Mouse (Mus musculus): ENCODE results near the gene Rhox6. TPM values are rescaled to one million over a fixed set of nuclear protein-coding genes. Genes with fewer than 3 reads are reported as not detected.
"Not testable (repeated sequence)": the region's sequence is repeated elsewhere in the genome, so short reads cannot be mapped to it uniquely, and the experiment has no call there.

Gene Rhox6
- polyA plus RNA-seq (2012; rRNA removed) = 0.09 TPM in 1 of 2 replicates, not detected in the other

DNA sequence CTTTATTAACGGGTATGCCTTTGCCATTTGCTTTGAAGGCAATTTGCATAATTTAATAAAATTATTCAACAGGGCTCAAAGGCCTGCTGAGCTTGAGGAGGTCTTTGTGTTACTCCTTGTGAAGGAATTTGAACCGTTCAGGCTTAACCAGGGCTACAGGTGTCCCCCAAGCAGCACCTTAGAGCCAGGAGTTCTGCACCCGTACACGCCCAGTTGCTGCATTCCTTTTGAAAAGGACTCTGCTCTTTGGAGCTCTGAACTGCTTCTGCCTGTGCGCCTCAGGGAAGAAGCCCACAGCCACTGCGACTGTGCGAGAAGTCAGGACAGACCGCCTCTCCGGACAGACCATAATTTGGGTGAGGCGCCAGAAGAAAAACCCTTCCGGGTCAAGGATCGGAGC lies at the start of gene Rhox6:
Rhox6 (plus strand) TSS at position 301 of the 400 bp plus-strand sequence.
- H3K4me3 ChIP-seq (ENCODE audit: insufficient read depth, low read length); H3K27ac ChIP-seq (ENCODE audit: insufficient read depth, low read length); H3K4me1 ChIP-seq (ENCODE audit: control insufficient read depth, insufficient read depth, low read length): not testable (repeated sequence)

DNA sequence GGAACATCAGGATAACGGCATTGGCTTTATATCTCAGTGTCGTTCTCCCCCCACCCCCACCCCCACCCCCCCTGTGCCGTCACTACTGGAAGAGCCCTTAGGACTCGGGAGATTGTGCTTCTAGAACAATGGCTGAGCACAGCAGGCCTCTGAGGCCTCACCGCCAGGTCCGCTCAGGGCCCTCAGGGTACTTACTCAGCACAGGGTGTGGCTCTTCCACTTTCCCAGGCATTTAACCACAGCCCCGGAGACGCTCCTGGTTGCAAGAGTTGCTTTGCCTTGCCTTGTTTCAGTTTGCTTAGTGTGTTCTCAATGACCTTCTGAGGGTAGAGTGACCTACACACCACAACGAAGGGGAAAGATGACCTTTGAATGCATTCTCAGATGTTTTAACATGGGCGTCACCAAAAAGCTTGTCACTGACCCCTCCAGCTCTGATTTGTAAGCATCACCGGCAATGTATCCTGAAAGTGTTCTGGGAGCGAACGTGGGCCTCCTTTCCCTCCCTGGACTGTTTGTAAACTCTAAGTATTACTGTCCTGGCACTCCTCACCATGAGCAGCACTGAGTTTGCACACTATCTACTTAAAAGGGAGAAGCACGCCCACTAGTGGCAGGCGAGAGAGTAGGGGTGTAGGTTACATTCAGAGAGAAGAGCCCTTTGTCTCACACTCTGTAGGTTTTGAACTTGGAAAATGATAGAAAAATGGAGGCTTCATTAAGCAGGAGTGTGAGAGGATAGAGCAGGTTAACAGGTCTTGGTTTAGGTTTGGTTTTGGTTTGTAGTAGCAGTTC lies 19.2 kb upstream of the Rhox6 start:
- no peak for TF ChIP-seq CTCF (IDR thresholded peaks at IDR 0.05; ENCODE audit: extremely low read depth, insufficient read depth, low read length)
- TF ChIP-seq POLR2A (IDR thresholded peaks at IDR 0.05; ENCODE audit: extremely low read depth, insufficient read depth, low read length) = no peak
- no peak overlapping the region for H3K4me3 ChIP-seq (ENCODE audit: insufficient read depth, low read length)
- no peak overlapping the region for H3K27ac ChIP-seq (ENCODE audit: insufficient read depth, low read length)
- H3K4me1 ChIP-seq (ENCODE audit: control insufficient read depth, insufficient read depth, low read length) = no peaks in the 10 kb centered on the region

DNA sequence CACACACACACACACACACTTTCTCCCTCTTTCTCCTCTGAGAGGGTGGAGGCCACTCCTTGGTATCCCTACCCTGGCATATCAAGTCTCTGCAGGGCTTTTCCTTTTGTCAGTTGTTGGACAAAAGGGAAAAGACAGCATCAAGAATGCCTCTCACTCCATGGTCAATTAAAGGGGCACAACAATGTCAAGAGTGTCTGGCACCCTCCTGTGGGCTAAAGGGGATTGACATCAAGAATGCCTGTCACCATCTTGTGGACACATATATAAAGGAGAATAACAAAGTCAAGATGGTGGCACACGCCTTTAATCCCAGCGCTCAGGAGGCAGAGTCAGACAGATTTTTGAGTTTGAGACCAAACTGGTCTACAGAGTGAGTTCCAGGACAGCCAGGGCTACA lies 17.3 kb upstream of the Rhox6 start:
- TF ChIP-seq POLR2A (IDR thresholded peaks at IDR 0.05; ENCODE audit: extremely low read depth, insufficient read depth, low read length) = no peak
- no peak for TF ChIP-seq CTCF (IDR thresholded peaks at IDR 0.05; ENCODE audit: extremely low read depth, insufficient read depth, low read length)
- H3K4me1 ChIP-seq (ENCODE audit: control insufficient read depth, insufficient read depth, low read length) = no peaks in the 10 kb centered on the region
- no peak overlapping the region for H3K4me3 ChIP-seq (ENCODE audit: insufficient read depth, low read length)
- no peak overlapping the region for H3K27ac ChIP-seq (ENCODE audit: insufficient read depth, low read length)

DNA sequence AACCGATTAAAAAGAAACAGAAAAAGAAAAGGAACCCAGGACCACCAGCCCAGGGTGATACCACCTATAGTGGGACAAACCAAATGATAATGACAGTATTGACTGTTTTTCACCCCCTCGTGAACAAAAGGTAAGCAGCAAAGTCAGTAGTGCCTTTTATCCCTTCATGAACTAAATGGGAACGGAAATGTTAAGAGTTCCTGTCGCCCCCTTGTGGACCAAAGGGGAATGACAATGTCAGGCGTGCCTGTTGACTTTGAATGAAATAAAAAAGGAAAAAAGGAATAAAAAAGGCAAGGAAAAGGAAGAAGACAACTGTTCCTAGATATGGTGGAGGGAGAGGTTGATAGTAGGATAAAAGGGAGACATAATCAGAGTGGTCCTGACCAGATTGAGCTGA lies 15.5 kb upstream of the Rhox6 start:
- no peak overlapping the region for H3K4me3 ChIP-seq (ENCODE audit: insufficient read depth, low read length)
- TF ChIP-seq CTCF (IDR thresholded peaks at IDR 0.05; ENCODE audit: extremely low read depth, insufficient read depth, low read length) (peak; percentile 32), POLR2A (IDR thresholded peaks at IDR 0.05; ENCODE audit: extremely low read depth, insufficient read depth, low read length) (no peak)
- no peak overlapping the region for H3K27ac ChIP-seq (ENCODE audit: insufficient read depth, low read length)
- no peaks in the 10 kb centered on the region for H3K4me1 ChIP-seq (ENCODE audit: control insufficient read depth, insufficient read depth, low read length)

DNA sequence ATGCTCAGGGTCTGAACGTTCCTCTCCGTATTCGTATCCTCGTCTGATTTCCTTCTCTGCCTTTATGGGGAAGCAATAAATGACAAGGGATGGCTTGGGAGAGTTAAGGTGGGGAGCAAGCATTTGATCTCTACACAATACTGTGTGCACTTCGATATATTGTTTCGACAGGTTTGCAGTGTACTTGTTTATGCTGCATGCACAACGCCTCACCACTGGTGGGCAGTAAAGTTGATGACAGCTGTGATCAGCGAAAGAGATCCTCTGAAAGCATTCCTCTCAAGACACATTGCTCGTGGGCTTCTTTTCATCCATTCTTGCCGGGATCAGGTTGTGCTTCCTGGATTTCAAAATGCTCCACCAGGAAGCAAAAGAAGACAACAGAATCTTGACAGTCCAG lies 11.0 kb upstream of the Rhox6 start:
- Histone ChIP-seq H3K27ac (ENCODE audit: insufficient read depth, low read length) (no peak overlapping the region), H3K4me1 (ENCODE audit: control insufficient read depth, insufficient read depth, low read length) (no peaks in the 10 kb centered on the region), H3K4me3 (ENCODE audit: insufficient read depth, low read length) (no peak overlapping the region)
- TF ChIP-seq CTCF (IDR thresholded peaks at IDR 0.05; ENCODE audit: extremely low read depth, insufficient read depth, low read length) (no peak), POLR2A (IDR thresholded peaks at IDR 0.05; ENCODE audit: extremely low read depth, insufficient read depth, low read length) (no peak)

DNA sequence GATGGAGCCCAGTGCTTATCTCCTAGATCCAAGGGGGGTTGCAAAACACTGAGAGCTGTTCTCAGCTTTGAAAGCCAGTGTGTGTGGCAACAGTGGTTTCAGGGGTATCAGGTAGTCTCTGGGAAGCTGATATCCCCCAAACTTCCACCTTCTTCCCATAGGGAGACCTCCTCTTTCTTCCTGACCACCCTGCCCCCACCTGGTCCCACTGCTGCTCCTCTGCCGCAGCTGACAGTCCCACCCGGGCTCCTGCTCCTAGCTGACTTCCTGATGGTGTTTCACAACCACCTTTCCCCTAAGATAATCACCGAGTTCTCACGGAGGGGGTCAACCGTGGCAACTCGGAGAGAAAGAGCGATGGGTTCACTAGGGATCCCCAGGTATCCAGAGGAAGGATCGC lies 4.7 kb downstream of the Rhox6 start, which contains the start of gene Rhox7a:
Rhox7a (plus strand) TSS at position 301 of the 400 bp plus-strand sequence.
- H3K4me1 ChIP-seq (ENCODE audit: control insufficient read depth, insufficient read depth, low read length); H3K4me3 ChIP-seq (ENCODE audit: insufficient read depth, low read length): not testable (repeated sequence)

DNA sequence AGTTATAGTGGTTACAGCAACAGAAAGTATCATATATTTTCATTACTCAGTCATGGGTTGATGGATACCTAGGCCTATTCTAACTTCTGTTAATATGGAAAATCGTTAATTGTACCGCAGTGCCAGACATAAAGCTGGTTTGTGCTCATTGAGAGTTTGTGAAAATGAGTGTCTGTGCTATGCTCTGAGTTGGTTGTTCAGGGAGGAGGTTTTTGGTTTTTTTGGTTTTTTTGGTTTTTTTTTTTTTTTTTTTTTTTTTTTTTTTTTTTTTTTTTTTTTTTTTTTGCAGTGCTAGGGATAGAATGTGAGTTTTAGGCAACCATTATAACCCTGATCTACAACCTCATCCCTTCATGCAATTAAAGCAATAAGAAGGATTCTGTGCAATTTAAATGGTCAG lies 44.9 kb downstream of the Rhox6 start:
- Histone ChIP-seq H3K4me3 (ENCODE audit: insufficient read depth, low read length) (no peak overlapping the region), H3K27ac (ENCODE audit: insufficient read depth, low read length) (no peak overlapping the region), H3K4me1 (ENCODE audit: control insufficient read depth, insufficient read depth, low read length) (no peaks in the 10 kb centered on the region)
- TF ChIP-seq CTCF (IDR thresholded peaks at IDR 0.05; ENCODE audit: extremely low read depth, insufficient read depth, low read length) (no peak), POLR2A (IDR thresholded peaks at IDR 0.05; ENCODE audit: extremely low read depth, insufficient read depth, low read length) (no peak)

More for the DNA sequence above, 4.7 kb downstream of the Rhox6 start, which contains the start of gene Rhox7a:
- H3K27ac ChIP-seq (ENCODE audit: insufficient read depth, low read length) = not testable (repeated sequence)

DNA sequence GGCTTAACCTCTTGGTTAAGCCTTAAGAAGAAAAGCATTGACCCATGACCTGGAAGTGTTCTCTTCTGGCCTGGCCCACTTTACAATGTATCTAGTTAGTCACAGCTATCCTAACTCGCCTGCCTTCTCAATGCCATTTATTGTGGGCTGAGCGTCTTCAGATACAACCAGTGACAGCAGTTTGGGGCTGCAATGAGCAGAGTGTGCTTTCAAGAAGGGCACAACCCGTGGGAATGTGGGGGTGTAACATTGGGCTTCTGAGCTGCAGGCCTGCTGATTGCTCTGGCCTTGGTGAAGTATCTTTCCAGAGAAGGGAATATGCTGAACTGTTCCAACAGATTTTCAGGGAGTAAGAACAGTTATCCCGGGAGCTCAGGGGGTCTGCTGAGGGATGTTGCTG lies 52.1 kb downstream of the Rhox6 start, which contains the start of gene Rhox8:
Rhox8 (minus strand) TSS at position 101 of the 400 bp plus-strand sequence.
- Histone ChIP-seq H3K4me1 (ENCODE audit: control insufficient read depth, insufficient read depth, low read length) (no peaks in the 10 kb centered on the region), H3K27ac (ENCODE audit: insufficient read depth, low read length) (no peak within 1 kb of the TSS), H3K4me3 (ENCODE audit: insufficient read depth, low read length) (no peak within 1 kb of the TSS)
- no peak for TF ChIP-seq CTCF (IDR thresholded peaks at IDR 0.05; ENCODE audit: extremely low read depth, insufficient read depth, low read length)
- TF ChIP-seq POLR2A (IDR thresholded peaks at IDR 0.05; ENCODE audit: extremely low read depth, insufficient read depth, low read length) = no peak

Other genes with a start within 250 kb of the Rhox6 start
- gene Rhox3f, start 245.9 kb upstream of the Rhox6 start, polyA plus RNA-seq (2012; rRNA removed) = not detected in 2 replicates
- gene Rhox4f, start 219.2 kb upstream of the Rhox6 start, polyA plus RNA-seq (2012; rRNA removed) = not detected in 2 replicates
- gene Rhox3g, start 198.3 kb upstream of the Rhox6 start, polyA plus RNA-seq (2012; rRNA removed) = not detected in 2 replicates
- not detected in 2 replicates for gene Rhox2g, start 183.4 kb upstream of the Rhox6 start, polyA plus RNA-seq (2012; rRNA removed)
- gene Rhox4g, start 175.6 kb upstream of the Rhox6 start, polyA plus RNA-seq (2012; rRNA removed) = not detected in 2 replicates
- not detected in 2 replicates for gene Rhox3h, start 158.1 kb upstream of the Rhox6 start, polyA plus RNA-seq (2012; rRNA removed)
- gene Rhox2h, start 153.6 kb upstream of the Rhox6 start, polyA plus RNA-seq (2012; rRNA removed) = not detected in 2 replicates
- not detected in 2 replicates for gene Rhox5, start 22.1 kb upstream of the Rhox6 start, polyA plus RNA-seq (2012; rRNA removed)
- not detected in 2 replicates for gene Rhox7a, start 4.8 kb downstream of the Rhox6 start, polyA plus RNA-seq (2012; rRNA removed)
- gene Rhox8, start 52.0 kb downstream of the Rhox6 start, polyA plus RNA-seq (2012; rRNA removed) = not detected in 2 replicates
- gene Rhox7b, start 70.3 kb downstream of the Rhox6 start, polyA plus RNA-seq (2012; rRNA removed) = not detected in 2 replicates
- not detected in 2 replicates for gene Rhox9, start 74.9 kb downstream of the Rhox6 start, polyA plus RNA-seq (2012; rRNA removed)
- not detected in 2 replicates for gene Btg1-ps1, start 191.9 kb downstream of the Rhox6 start, polyA plus RNA-seq (2012; rRNA removed)
- not detected in 2 replicates for gene Btg1-ps2, start 216.2 kb downstream of the Rhox6 start, polyA plus RNA-seq (2012; rRNA removed)
- not detected in 2 replicates for gene Rhox10, start 239.6 kb downstream of the Rhox6 start, polyA plus RNA-seq (2012; rRNA removed)